Mouse (Mus musculus) forebrain, embryonic 15.5 days (tissue): ENCODE measurements around the gene Clic1. TPM values are rescaled to one million over a fixed set of nuclear protein-coding genes. Genes with fewer than 3 reads are reported as not detected.
"Not testable (repeated sequence)": the region's sequence is repeated elsewhere in the genome, so short reads cannot be mapped to it uniquely, and the experiment has no call there.

Experiments used
- ATAC-seq: fragments of 200-750 bp; cut with Nextera tagmentation; replicated peaks from 2 replicates; pipeline ENCODE4 v1.8.0; 2017; ENCODE audit warnings: mild to moderate bottlenecking, moderate TSS enrichment, moderate library complexity
- H3K27ac ChIP-seq: fragments of 300-500 bp; sonication (generic); replicated peaks from 2 replicates; pipeline ENCODE4 v1.5.1; 2015; ENCODE audit warnings: mild to moderate bottlenecking, inconsistent platforms
- H3K27me3 ChIP-seq: fragments of 300-500 bp; sonication (generic); 2 replicates; pipeline ENCODE4 v1.6.1; 2015; ENCODE audit warnings: inconsistent platforms
- H3K36me3 ChIP-seq: fragments of 300-500 bp; sonication (generic); 2 replicates; pipeline ENCODE4 v1.6.1; 2015; ENCODE audit warnings: mild to moderate bottlenecking, inconsistent platforms
- H3K4me1 ChIP-seq: fragments of 300-500 bp; sonication (generic); 2 replicates; pipeline ENCODE4 v1.6.1; 2015; ENCODE audit warnings: inconsistent platforms
- H3K4me2 ChIP-seq: fragments of 300-500 bp; sonication (generic); replicated peaks from 2 replicates; pipeline ENCODE4 v1.6.1; 2015; ENCODE audit warnings: mild to moderate bottlenecking, inconsistent platforms
- H3K4me3 ChIP-seq: fragments of 300-500 bp; sonication (generic); 2 replicates; pipeline ENCODE4 v1.5.1; 2015; ENCODE audit warnings: mild to moderate bottlenecking, inconsistent platforms
- H3K9ac ChIP-seq: fragments of 300-500 bp; sonication (generic); replicated peaks from 2 replicates; pipeline ENCODE4 v1.6.1; 2015; ENCODE audit warnings: mild to moderate bottlenecking, inconsistent platforms
- H3K9me3 ChIP-seq: fragments of 300-500 bp; sonication (generic); 2 replicates; pipeline ENCODE4 v1.6.1; 2016; ENCODE audit warnings: inconsistent platforms
- WGBS: fragments of 180-500 bp; shearing (Covaris S2); methylation state at CpG from one replicate; pipeline ENCODE4 v1.1.7; 2015; ENCODE audit warnings: mixed read lengths; 5-methylcytosine and 5-hydroxymethylcytosine counted together
- polyA plus RNA-seq: library from polyadenylated mRNA; unstranded; fragments of >200 nt; fragmentation: Nextera tagmentation; extraction: Ambion mirVana; gene quantifications from 2 replicates; pipeline ENCODE4 v1.2.1, GENCODE M21; 2015

Gene Clic1
- 98.4 and 100 TPM in 2 replicates for polyA plus RNA-seq

DNA sequence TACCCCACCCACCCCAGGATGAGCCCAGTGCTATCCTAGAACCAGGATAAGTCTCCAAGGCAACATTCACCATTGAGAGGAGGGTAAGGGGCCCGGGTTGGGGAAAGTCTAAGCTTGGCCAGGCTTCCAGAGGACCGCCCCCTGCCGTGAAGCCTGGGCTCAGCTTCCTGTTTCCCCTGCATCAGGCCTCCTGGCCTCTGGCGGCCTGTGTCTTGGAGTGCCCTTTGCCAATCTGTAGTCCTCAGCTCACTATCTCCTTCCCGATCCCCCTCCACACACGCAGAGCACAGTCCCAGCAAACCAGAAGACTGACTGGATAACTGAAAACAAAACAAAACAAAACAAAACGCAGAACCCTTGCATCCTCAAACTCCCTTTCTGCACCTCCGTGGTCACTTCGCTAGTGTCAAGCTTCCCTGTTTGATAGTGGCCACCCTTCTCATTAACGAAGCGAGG, at the start of gene Clic1:
Clic1 (plus strand) TSS at position 406 of the 456 bp plus-strand sequence.
- peak within 1 kb of the TSS; percentile 48 for H3K9ac ChIP-seq
- no peak for ATAC-seq
- H3K4me1 ChIP-seq, result peaks cover 44% of the 10 kb centered on the region
- H3K4me3 ChIP-seq, result peak within 1 kb of the TSS; percentile 43
- no peaks in the 10 kb centered on the region for H3K9me3 ChIP-seq
- H3K27me3 ChIP-seq, result no peaks in the 10 kb centered on the region
- WGBS, result 4% methylated on average over 11 of the region's 11 CpGs
- H3K36me3 ChIP-seq, result peaks cover 12% of the 10 kb centered on the region
- peak within 1 kb of the TSS; percentile 81 for H3K27ac ChIP-seq
- H3K4me2 ChIP-seq, result peak within 1 kb of the TSS; percentile 58

DNA sequence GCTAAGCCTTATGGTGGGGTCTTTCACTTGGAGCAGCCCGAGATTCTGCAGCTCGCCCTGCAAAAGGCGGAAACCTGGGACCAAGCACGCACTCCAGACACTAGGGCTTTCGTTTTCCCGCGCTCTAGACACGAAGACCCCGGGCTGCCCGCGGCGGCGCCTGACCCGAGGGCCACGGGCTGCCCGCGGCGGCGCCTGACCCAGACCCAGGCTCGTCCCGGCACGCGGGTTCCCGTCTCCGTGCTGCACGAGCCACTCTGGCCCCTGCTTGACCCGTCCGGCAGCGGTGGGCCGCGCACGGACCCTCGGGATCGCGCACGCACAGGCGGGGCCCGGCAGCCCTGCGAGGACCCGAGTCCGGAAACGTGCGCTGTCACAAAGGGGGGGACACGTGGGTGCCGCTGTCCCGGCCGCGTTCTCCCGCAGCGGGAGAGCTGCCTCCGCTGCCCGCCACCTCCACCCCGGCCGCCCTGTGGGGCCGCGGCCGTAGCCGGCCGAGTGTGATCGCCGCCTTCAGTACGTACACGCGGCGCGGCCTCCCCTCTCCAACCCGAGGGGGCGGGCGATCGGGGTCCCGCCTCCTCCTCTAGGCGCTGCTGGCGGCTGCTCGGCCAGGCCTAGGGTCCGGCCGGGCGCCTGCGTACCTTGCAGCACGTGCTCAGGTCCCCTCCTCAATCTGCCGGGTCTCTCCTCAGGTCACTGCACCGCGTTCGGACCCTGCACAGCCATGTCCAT, 48.9 kb upstream of the Clic1 start, which contains the start of gene Vars:
Vars (plus strand) TSS at position 271 of the 735 bp plus-strand sequence.
- ATAC-seq, result peak; percentile 92
- peak within 1 kb of the TSS; percentile 89 for H3K9ac ChIP-seq
- H3K4me2 ChIP-seq, result peak within 1 kb of the TSS; percentile 97
- WGBS, result under 1% methylated on average over 67 of the region's 83 CpGs
- peaks cover 21% of the 10 kb centered on the region for H3K36me3 ChIP-seq
- peak within 1 kb of the TSS; percentile 98 for H3K27ac ChIP-seq
- H3K4me3 ChIP-seq, result peak within 1 kb of the TSS; percentile 79
- H3K4me1 ChIP-seq, result peaks cover 38% of the 10 kb centered on the region
- H3K27me3 ChIP-seq, result no peaks in the 10 kb centered on the region
- H3K9me3 ChIP-seq, result no peaks in the 10 kb centered on the region

DNA sequence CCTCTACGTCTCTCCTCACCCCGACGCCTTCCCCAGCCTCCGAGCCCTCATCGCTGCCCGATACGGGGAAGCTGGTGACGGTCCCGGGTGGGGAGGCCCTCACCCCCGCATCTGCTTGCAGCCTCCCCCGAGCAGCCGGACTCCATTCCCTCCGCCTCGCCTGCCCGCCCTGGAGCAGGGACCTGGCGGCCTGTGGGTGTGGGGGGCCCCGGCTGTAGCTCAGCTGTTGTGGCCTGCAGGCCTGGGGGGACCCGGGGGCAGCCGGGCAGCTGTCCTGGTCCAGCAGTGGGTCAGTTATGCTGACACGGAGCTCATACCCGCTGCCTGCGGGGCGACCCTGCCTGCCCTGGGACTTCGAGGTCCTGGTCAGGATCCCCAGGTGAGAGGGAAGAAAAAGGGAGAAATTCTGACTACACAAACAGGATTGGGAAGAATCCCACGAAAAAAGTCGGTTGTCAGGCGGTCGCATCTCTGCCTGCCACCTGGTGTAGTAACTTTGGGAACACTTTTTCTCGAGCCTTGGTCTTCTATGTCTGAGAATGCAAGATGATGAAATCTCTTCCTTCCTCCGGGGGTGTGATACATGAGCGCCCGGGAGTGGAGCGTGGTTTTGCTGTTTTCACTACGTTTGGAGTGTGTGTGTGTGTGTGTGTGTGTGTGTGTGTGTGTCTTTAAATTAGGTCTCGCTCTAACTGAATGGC, 48.2 kb upstream of the Clic1 start:
- H3K27ac ChIP-seq, result peak overlapping the region; percentile 98
- peak overlapping the region; percentile 79 for H3K4me3 ChIP-seq
- peak overlapping the region; percentile 97 for H3K4me2 ChIP-seq
- peak overlapping the region; percentile 89 for H3K9ac ChIP-seq
- H3K4me1 ChIP-seq, result peaks cover 38% of the 10 kb centered on the region
- peak; percentile 6; the same call in 1 of the 2 replicates for ATAC-seq
- WGBS, result under 1% methylated on average over 35 of the region's 35 CpGs
- H3K27me3 ChIP-seq, result no peaks in the 10 kb centered on the region
- no peaks in the 10 kb centered on the region for H3K9me3 ChIP-seq
- H3K36me3 ChIP-seq, result peaks cover 26% of the 10 kb centered on the region

DNA sequence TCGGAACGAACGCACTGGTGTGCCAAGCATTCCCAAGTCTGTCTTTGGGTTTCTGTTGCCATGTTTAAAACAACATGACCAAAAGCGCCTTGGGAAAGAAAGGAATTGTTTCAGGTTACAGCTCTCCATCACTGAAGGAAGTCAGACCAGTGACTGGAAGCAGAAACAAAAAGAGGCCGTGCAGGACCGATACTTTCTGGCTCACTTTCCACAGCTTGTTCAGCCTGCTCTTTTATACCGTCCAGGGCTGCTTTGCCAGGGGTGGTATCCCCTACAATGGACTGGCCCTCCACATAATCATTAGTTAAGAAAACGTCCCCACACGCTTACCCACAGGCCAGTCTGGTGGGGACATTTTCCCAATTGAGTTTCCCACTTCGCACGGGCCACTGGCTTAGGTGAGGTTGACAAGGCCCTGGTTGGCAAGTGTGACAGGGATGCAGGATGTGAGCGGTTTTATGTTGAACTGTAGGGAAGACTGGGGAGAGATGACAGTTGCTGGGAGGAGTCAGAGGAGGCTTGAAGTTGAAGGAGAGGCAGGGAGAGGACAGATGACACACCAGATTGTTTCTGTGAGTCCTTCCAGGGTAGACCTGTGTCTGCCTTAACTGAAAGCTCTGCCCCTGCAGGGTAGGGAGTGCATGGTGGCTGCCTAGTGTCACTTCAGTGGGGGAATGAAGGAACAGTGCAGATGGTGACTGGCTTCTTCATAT, 47.5 kb upstream of the Clic1 start:
- H3K27ac ChIP-seq, result peak overlapping the region; percentile 98
- peak overlapping the region; percentile 89 for H3K9ac ChIP-seq
- peak overlapping the region; percentile 79 for H3K4me3 ChIP-seq
- ATAC-seq, result no peak
- peaks cover 32% of the 10 kb centered on the region for H3K36me3 ChIP-seq
- no peaks in the 10 kb centered on the region for H3K27me3 ChIP-seq
- peak overlapping the region; percentile 97 for H3K4me2 ChIP-seq
- 5% methylated on average over 12 of the region's 12 CpGs for WGBS
- peaks cover 38% of the 10 kb centered on the region for H3K4me1 ChIP-seq
- no peaks in the 10 kb centered on the region for H3K9me3 ChIP-seq

DNA sequence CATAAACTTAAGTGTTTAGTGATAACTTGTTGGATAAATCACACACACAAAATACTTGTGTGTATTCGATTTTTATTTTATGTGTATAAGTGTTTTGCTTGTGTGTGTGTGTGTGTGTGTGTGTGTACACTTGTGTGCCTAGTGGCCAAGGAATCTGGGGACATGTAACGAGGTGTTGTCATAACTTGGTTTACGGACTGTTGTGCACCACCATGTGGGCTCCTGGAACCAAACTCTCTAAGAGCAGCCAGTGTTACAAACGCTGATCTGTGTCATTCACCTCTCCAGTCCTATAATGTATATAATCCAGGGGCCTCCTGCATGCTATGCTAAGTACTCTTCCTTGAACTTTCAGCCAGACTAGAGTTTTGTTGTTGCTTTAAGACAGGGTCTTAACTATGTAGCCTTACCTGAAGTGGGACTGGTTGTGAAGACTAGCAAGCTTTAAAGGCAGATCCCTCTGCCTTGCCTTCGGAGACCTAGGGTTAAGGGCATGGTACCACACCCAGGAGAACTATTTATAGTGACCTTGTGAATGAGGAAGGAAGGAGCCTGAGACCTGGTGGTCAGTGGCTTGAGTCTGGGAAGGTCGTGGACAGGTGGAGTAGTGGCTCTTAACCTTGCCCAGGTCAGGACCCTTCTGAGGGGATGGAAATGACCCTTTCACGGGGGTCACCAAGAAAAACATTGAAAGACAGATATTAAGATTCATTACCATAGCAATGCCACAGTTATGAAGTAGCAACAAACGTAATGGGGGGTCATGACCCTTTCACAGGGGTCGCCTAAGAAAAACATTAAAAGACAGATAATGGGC, 46.5 kb upstream of the Clic1 start:
- Histone ChIP-seq H3K36me3 (peaks cover 40% of the 10 kb centered on the region), H3K9me3 (no peaks in the 10 kb centered on the region), H3K27me3 (no peaks in the 10 kb centered on the region), H3K4me2 (peak overlapping the region; percentile 97), H3K27ac (no peak overlapping the region), H3K9ac (peak overlapping the region; percentile 2; the same call in 1 of the 2 replicates), H3K4me3 (no peak overlapping the region), H3K4me1 (peaks cover 38% of the 10 kb centered on the region)
- 76% methylated on average over 9 of the region's 9 CpGs for WGBS
- no peak for ATAC-seq

DNA sequence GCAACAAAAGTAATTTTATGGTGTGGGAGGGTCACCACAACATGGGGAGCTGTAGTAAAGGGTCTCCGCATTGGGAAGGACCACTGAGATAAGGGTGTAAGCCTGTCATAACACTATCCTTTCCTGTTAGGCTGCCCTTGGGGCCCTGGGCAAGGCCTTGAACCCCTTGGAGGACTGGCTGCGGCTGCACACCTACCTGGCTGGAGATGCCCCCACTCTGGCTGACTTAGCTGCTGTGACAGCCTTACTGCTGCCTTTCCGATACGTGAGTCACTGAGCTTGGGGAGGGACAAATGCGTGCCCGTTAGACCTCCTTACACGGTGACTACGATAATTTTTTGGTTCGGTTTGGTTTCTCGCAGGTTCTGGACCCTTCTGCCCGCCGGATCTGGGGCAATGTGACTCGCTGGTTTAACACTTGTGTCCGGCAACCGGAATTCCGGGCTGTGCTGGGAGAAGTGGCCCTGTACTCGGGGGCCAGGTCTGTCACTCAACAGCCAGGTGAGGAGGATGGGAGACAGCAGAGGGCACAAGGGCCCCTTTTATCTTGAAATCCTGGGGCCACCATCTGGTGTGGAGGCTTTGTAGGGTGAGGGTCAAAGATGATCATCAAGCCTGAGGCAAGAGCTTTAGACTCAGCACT, 45.6 kb upstream of the Clic1 start:
- Histone ChIP-seq H3K36me3 (peaks cover 50% of the 10 kb centered on the region), H3K9ac (no peak overlapping the region), H3K4me3 (no peak overlapping the region), H3K27ac (no peak overlapping the region), H3K27me3 (no peaks in the 10 kb centered on the region), H3K9me3 (no peaks in the 10 kb centered on the region), H3K4me2 (no peak overlapping the region), H3K4me1 (peaks cover 30% of the 10 kb centered on the region)
- 94% methylated on average over 17 of the region's 17 CpGs for WGBS
- ATAC-seq, result no peak

DNA sequence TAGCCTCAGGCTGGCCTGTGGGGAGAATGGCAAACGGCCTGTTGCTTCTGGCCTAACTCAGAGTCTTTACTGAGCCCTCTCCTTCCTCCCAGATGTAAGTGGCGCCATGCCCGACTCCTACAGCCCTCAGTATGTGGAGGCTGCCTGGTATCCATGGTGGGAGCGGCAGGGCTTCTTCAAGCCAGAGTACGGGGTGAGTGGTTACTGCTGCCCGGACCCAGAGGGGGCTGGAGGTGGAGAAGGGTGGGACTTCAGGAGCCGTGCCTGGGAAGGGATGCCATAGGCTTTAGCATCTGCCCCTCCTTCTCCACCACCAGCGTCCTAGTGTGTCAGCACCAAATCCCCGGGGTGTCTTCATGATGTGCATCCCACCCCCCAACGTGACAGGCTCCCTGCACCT, 44.6 kb upstream of the Clic1 start:
- H3K27ac ChIP-seq, result no peak overlapping the region
- WGBS, result 93% methylated on average over 10 of the region's 10 CpGs
- no peak overlapping the region for H3K9ac ChIP-seq
- H3K9me3 ChIP-seq, result no peaks in the 10 kb centered on the region
- no peak overlapping the region for H3K4me2 ChIP-seq
- peaks cover 56% of the 10 kb centered on the region for H3K36me3 ChIP-seq
- no peaks in the 10 kb centered on the region for H3K27me3 ChIP-seq
- no peak overlapping the region for H3K4me3 ChIP-seq
- H3K4me1 ChIP-seq, result peaks cover 22% of the 10 kb centered on the region
- no peak for ATAC-seq

DNA sequence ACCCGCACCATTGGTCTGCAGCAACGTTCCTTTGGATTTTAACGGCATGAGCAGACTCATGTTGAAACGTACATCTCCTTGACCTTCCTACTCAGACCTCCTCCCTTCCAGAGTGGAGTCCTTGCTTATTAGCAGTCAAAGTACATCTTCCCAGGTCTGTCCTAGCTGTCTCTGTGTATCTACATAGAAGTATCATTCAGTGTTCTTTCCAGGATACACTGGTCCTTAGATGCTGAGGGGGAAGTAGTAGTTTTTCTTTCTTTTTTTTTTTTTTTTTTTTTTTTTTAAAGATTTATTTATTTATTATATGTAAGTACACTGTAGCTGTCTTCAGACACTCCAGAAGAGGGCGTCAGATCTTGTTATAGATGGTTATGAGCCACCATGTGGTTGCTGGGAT, 43.9 kb upstream of the Clic1 start:
- Histone ChIP-seq H3K36me3 (peaks cover 64% of the 10 kb centered on the region), H3K4me1 (peaks cover 21% of the 10 kb centered on the region)
- not testable (repeated sequence) for H3K4me3 ChIP-seq, H3K4me2 ChIP-seq, H3K9ac ChIP-seq, H3K27me3 ChIP-seq, H3K9me3 ChIP-seq, ATAC-seq, H3K27ac ChIP-seq
- WGBS, result 92% methylated on average over 5 of the region's 5 CpGs

DNA sequence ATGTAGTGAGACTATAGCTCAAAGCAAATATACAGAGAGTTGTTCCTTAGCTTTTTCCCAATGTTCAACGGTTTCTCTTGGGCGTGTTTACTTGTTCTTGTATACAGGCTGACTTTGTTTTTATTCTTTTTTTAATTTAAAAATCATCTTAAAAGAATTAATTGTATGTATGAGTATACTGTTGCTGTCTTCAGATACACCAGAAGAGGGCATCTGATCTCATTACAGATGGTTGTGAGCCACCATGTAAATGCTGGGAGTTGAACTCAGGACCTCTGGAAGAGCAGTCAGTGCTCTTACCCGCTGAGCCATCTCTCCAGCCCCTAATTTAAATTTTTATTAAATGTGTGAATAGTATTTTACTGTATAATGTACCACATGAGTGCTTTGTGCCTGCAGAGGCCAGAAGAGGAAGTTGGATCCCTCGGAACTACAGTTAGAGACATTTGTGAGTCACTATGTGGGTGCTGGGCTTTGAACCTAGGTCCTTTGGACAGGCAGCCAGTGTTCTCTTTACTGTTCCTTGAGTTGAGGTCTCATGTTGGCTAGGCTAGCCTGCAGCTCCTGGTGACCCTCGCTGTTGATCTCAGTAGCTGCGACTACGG, 42.3 kb upstream of the Clic1 start:
- Histone ChIP-seq H3K27ac (no peak overlapping the region), H3K4me3 (no peak overlapping the region), H3K4me1 (peaks cover 11% of the 10 kb centered on the region), H3K9me3 (no peaks in the 10 kb centered on the region), H3K36me3 (peaks cover 79% of the 10 kb centered on the region), H3K4me2 (no peak overlapping the region), H3K27me3 (no peaks in the 10 kb centered on the region), H3K9ac (no peak overlapping the region)
- no peak for ATAC-seq
- WGBS, result 95% methylated on average over 7 of the region's 7 CpGs

DNA sequence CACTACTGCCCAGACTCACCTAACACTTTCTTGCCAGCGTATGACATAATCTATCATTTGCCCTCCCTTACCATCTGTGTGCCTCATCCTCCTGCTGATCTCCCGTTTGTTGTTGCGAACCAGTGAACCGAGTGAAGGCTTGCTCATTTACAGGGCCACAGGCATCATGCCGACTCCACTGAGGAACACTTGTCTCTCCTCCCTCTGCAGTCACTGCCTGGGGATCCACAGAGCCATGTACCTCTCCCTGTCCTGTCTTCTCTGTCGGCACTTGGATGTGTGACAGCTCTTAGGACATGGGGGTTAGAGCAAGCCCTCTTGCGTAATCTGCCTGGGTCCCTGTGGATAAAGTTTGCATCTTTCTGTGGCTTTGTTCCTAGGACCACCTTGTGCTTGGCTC, 40.2 kb upstream of the Clic1 start:
- 85% methylated on average over 7 of the region's 7 CpGs for WGBS
- H3K4me1 ChIP-seq, result no peaks in the 10 kb centered on the region
- no peak for ATAC-seq
- no peak overlapping the region for H3K27ac ChIP-seq
- H3K27me3 ChIP-seq, result no peaks in the 10 kb centered on the region
- no peak overlapping the region for H3K4me3 ChIP-seq
- H3K9me3 ChIP-seq, result no peaks in the 10 kb centered on the region
- peaks cover 92% of the 10 kb centered on the region for H3K36me3 ChIP-seq
- no peak overlapping the region for H3K9ac ChIP-seq
- no peak overlapping the region for H3K4me2 ChIP-seq

DNA sequence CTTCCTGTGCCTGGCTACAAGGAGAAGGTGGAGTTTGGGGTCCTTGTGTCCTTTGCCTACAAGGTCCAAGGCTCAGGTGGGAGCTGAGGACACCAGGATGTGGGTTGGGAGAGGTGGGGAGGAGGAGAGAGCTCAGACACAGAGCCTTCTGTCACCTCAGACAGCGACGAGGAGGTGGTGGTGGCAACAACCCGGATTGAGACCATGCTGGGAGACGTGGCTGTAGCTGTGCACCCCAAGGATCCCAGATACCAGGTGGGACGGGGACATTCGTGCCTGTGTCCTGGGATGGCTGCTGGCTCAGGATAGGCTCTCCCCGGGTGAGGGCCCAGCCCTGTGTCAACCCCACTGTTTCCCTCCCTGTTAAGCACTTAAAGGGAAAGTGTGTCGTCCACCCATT, 38.3 kb upstream of the Clic1 start:
- no peak overlapping the region for H3K4me3 ChIP-seq
- no peak overlapping the region for H3K9ac ChIP-seq
- 91% methylated on average over 8 of the region's 8 CpGs for WGBS
- no peak overlapping the region for H3K4me2 ChIP-seq
- peaks cover 94% of the 10 kb centered on the region for H3K36me3 ChIP-seq
- peaks cover 4% of the 10 kb centered on the region; the same call in 1 of the 2 replicates for H3K4me1 ChIP-seq
- no peaks in the 10 kb centered on the region for H3K27me3 ChIP-seq
- ATAC-seq, result no peak
- H3K9me3 ChIP-seq, result no peaks in the 10 kb centered on the region
- H3K27ac ChIP-seq, result no peak overlapping the region
